Mouse (Mus musculus) embryonic facial prominence, embryonic 14.5 days (tissue): ENCODE measurements at regions not wholly inside any gene's neighbourhood (a gene's known extent, or its start where the extent isn't known, plus 50 kb on each side); places are given as distances from the start of the nearest gene placed in this dataset.

Experiments used
- ATAC-seq: fragments of 200-750 bp; cut with Nextera tagmentation; 2 replicates; pipeline ENCODE4 v1.8.0; 2017; ENCODE audit warnings: low read depth, moderate number of reproducible peaks, moderate TSS enrichment
- DNase-seq: peaks from one replicate; pipeline ENCODE4 v3.0.0-alpha.2; 2015; ENCODE audit warnings: low spot score
- H3K27ac ChIP-seq: fragments of 300-500 bp; sonication (generic); replicated peaks from 2 replicates; pipeline ENCODE4 v1.5.1; 2014; ENCODE audit warnings: low read depth, mild to moderate bottlenecking, low read length, moderate library complexity
- H3K27me3 ChIP-seq: fragments of 300-500 bp; sonication (generic); replicated peaks from 2 replicates; pipeline ENCODE4 v1.6.1; 2014; ENCODE audit warnings: low read length; ENCODE audit not compliant: control insufficient read depth, insufficient read depth
- H3K36me3 ChIP-seq: fragments of 300-500 bp; sonication (generic); 2 replicates; pipeline ENCODE4 v1.6.1; 2014; ENCODE audit warnings: low read length, mixed read lengths; ENCODE audit not compliant: control insufficient read depth, insufficient read depth
- H3K4me1 ChIP-seq: fragments of 300-500 bp; sonication (generic); 2 replicates; pipeline ENCODE4 v1.6.1; 2014; ENCODE audit warnings: antibody characterized with exemption, low read length; ENCODE audit not compliant: control insufficient read depth, insufficient read depth
- H3K4me2 ChIP-seq: fragments of 300-500 bp; sonication (generic); 2 replicates; pipeline ENCODE4 v1.6.1; 2014; ENCODE audit warnings: low read depth, mild to moderate bottlenecking, low read length, moderate library complexity, mixed read lengths
- H3K4me3 ChIP-seq: fragments of 300-500 bp; sonication (generic); 2 replicates; pipeline ENCODE4 v1.5.1; 2014; ENCODE audit warnings: low read depth, mild to moderate bottlenecking, low read length
- H3K9ac ChIP-seq: fragments of 300-500 bp; sonication (generic); 2 replicates; pipeline ENCODE4 v1.6.1; 2014; ENCODE audit warnings: low read depth, mild to moderate bottlenecking, low read length, moderate library complexity, mixed read lengths
- H3K9me3 ChIP-seq: fragments of 300-500 bp; sonication (generic); 2 replicates; pipeline ENCODE4 v1.6.1; 2016; ENCODE audit warnings: low read length; ENCODE audit not compliant: control insufficient read depth
- WGBS: fragments of 180-500 bp; shearing (Covaris S2); extraction: QIAGEN DNeasy Blood & Tissue Kit; methylation state at CpG from one replicate; pipeline ENCODE4 v1.1.7; 2014; 5-methylcytosine and 5-hydroxymethylcytosine counted together

GRCm38 (mm10) chr1:164607061-164607460 lies 148.9 kb upstream of the Atp1b1 start:
- 80% methylated on average over 5 of the region's 5 CpGs for WGBS
- no peaks in the 10 kb centered on the region for H3K27me3 ChIP-seq
- no peak overlapping the region for H3K4me3 ChIP-seq
- no peak overlapping the region for H3K9ac ChIP-seq
- no peaks in the 10 kb centered on the region for H3K36me3 ChIP-seq
- no peak for DNase-seq
- H3K4me1 ChIP-seq, result no peaks in the 10 kb centered on the region
- H3K9me3 ChIP-seq, result no peaks in the 10 kb centered on the region
- no peak overlapping the region for H3K4me2 ChIP-seq
- H3K27ac ChIP-seq, result no peak overlapping the region
- no peak for ATAC-seq

GRCm38 (mm10) chr1:164606141-164606754 lies 148.1 kb upstream of the Atp1b1 start:
- Histone ChIP-seq H3K4me2 (no peak overlapping the region), H3K9me3 (no peaks in the 10 kb centered on the region), H3K4me3 (no peak overlapping the region), H3K27me3 (no peaks in the 10 kb centered on the region), H3K9ac (no peak overlapping the region), H3K36me3 (no peaks in the 10 kb centered on the region), H3K27ac (no peak overlapping the region), H3K4me1 (no peaks in the 10 kb centered on the region)
- DNase-seq, result no peak
- ATAC-seq, result no peak
- WGBS, result 71% methylated on average over 8 of the region's 8 CpGs

- ATAC-seq (no peak), DNase-seq (no peak)
- Histone ChIP-seq H3K9ac (no peak overlapping the region), H3K27ac (no peak overlapping the region), H3K9me3 (no peaks in the 10 kb centered on the region), H3K27me3 (no peaks in the 10 kb centered on the region), H3K4me3 (no peak overlapping the region), H3K36me3 (no peaks in the 10 kb centered on the region), H3K4me2 (no peak overlapping the region), H3K4me1 (no peaks in the 10 kb centered on the region)
- 71% methylated on average over 3 of the region's 3 CpGs for WGBS
Observed at GRCm38 (mm10) chr1:164603433-164603832, 145.3 kb upstream of the Atp1b1 start.

- H3K27me3 ChIP-seq, result no peaks in the 10 kb centered on the region
Observed at GRCm38 (mm10) chr1:164602568-164602967, 144.4 kb upstream of the Atp1b1 start.

GRCm38 (mm10) chr1:164590205-164590613 lies 132.1 kb upstream of the Atp1b1 start:
- H3K4me2 ChIP-seq, result no peak overlapping the region
- H3K4me3 ChIP-seq, result no peak overlapping the region
- no peaks in the 10 kb centered on the region for H3K9me3 ChIP-seq
- DNase-seq, result no peak
- WGBS, result 68% methylated on average over 3 of the region's 3 CpGs
- H3K9ac ChIP-seq, result no peak overlapping the region
- H3K36me3 ChIP-seq, result no peaks in the 10 kb centered on the region
- no peaks in the 10 kb centered on the region for H3K27me3 ChIP-seq
- no peak overlapping the region for H3K27ac ChIP-seq
- H3K4me1 ChIP-seq, result no peaks in the 10 kb centered on the region
- no peak for ATAC-seq

More at GRCm38 (mm10) chr1:164602568-164602967, 144.4 kb upstream of the Atp1b1 start:
- no peak overlapping the region for H3K4me2 ChIP-seq
- H3K4me1 ChIP-seq, result no peaks in the 10 kb centered on the region
- ATAC-seq (no peak), DNase-seq (no peak)
- 95% methylated on average over 5 of the region's 5 CpGs for WGBS
- no peaks in the 10 kb centered on the region for H3K36me3 ChIP-seq
- H3K9me3 ChIP-seq, result no peaks in the 10 kb centered on the region
- no peak overlapping the region for H3K27ac ChIP-seq
- H3K9ac ChIP-seq, result no peak overlapping the region
- no peak overlapping the region for H3K4me3 ChIP-seq

GRCm38 (mm10) chr1:164586066-164586989 lies 128.2 kb upstream of the Atp1b1 start:
- Histone ChIP-seq H3K4me2 (no peak overlapping the region), H3K36me3 (no peaks in the 10 kb centered on the region), H3K9ac (no peak overlapping the region), H3K4me1 (no peaks in the 10 kb centered on the region), H3K4me3 (no peak overlapping the region), H3K27me3 (no peaks in the 10 kb centered on the region), H3K27ac (no peak overlapping the region), H3K9me3 (no peaks in the 10 kb centered on the region)
- DNase-seq (no peak), ATAC-seq (no peak)
- 60% methylated on average over 11 of the region's 11 CpGs for WGBS

GRCm38 (mm10) chr1:164576856-164577489 lies 118.8 kb upstream of the Atp1b1 start:
- Histone ChIP-seq H3K4me2 (no peak overlapping the region), H3K27ac (no peak overlapping the region), H3K4me3 (no peak overlapping the region), H3K9me3 (no peaks in the 10 kb centered on the region), H3K4me1 (no peaks in the 10 kb centered on the region), H3K27me3 (no peaks in the 10 kb centered on the region), H3K9ac (no peak overlapping the region), H3K36me3 (no peaks in the 10 kb centered on the region)
- no peak for DNase-seq
- WGBS, result 77% methylated on average over 14 of the region's 14 CpGs
- ATAC-seq, result no peak

- WGBS, result 74% methylated on average over 5 of the region's 5 CpGs
- DNase-seq (no peak), ATAC-seq (no peak)
- Histone ChIP-seq H3K27ac (no peak overlapping the region), H3K9ac (no peak overlapping the region), H3K27me3 (no peaks in the 10 kb centered on the region), H3K4me2 (no peak overlapping the region), H3K4me3 (no peak overlapping the region), H3K36me3 (no peaks in the 10 kb centered on the region), H3K4me1 (no peaks in the 10 kb centered on the region), H3K9me3 (no peaks in the 10 kb centered on the region)
Observed at GRCm38 (mm10) chr1:164573639-164574038, 115.5 kb upstream of the Atp1b1 start.
